Mouse (Mus musculus): ENCODE measurements around the gene Ccdc148.

The Ccdc148 gene

GRCm38 (mm10) chr2:59049686-59050085, 110.8 kb downstream of the Ccdc148 start:
- no peak for DNase-seq (ENCODE audit: low spot score in 2 of 2)

- no peak for DNase-seq (ENCODE audit: low spot score in 2 of 2)
These were observed 111.6 kb downstream of the Ccdc148 start for GRCm38 (mm10) chr2:59048775-59049451.

GRCm38 (mm10) chr2:59043313-59044032, 117.0 kb downstream of the Ccdc148 start:
- no peak for DNase-seq (ENCODE audit: low spot score in 2 of 2)

GRCm38 (mm10) chr2:59042616-59043015, 117.9 kb downstream of the Ccdc148 start:
- DNase-seq (ENCODE audit: low spot score in 2 of 2), result no peak

GRCm38 (mm10) chr2:59036433-59036832, 124.0 kb downstream of the Ccdc148 start:
- DNase-seq (ENCODE audit: low spot score in 2 of 2), result no peak

GRCm38 (mm10) chr2:59035206-59035605, 125.3 kb downstream of the Ccdc148 start:
- DNase-seq (ENCODE audit: low spot score in 2 of 2), result no peak

GRCm38 (mm10) chr2:59034281-59034680, 126.2 kb downstream of the Ccdc148 start:
- DNase-seq (ENCODE audit: low spot score in 2 of 2), result no peak

DNA sequence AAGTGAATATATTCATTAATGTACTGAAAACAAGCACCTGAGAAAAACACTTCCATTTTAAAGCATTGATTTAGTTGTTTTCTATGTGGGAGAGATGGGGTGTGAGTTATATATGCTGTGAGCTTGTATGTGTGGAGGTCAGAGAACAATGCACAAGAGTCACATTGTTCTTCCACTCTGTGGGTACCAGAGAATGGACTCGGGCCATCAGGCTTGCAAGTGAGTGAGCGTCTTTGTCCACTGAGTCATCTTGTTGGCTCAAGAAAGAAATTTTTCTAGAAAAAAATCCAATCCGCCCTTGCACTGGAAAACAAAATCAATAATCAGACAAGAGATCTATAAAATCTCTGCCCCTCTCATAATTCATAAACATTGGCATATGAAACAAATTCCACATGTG, 135.9 kb downstream of the Ccdc148 start:
- DNase-seq (ENCODE audit: low spot score in 2 of 2), result no peak

DNA sequence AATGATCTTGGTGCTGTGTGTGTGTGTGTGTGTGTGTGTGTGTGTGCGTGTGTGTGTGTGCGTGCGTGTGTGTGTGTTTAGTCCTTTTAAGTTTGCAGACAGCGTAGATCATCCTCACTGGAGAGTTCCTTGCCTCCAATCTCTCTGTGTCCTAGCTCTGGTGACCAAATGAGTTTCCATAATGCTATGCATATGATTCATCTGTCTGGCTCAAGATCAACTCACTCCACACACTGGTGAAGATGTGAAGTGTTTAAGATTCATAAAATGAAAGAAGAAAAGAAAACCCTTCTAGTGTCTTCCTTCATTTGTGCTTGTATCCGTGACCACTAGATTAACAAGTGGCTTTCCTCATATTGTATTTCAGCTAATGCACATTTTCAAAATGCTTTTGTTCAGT, 153.1 kb downstream of the Ccdc148 start:
- no peak for DNase-seq (ENCODE audit: low spot score in 2 of 2)

- no peak for DNase-seq (ENCODE audit: low spot score in 2 of 2)
These were observed 153.7 kb downstream of the Ccdc148 start for GRCm38 (mm10) chr2:59006567-59007340.

DNA sequence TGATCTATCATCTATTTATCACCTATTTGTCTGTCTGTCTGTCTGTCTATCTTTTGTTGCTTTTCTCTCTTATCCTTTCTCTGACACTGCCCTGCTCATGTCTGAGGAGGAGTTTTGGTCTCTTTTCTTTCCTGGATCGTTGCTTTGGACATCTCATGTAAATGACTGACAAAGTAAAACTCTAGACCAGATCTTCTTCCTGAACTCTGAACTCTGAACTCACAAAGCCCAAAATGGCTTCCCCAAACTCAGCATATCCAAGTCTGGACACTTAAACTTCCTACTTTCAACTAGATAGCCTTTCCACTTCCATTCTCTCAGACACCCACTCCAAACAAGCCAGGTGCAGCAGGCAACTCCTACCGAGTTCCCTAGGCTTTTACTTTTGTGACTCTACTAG, 163.3 kb downstream of the Ccdc148 start:
- no peak for DNase-seq (ENCODE audit: low spot score in 2 of 2)

GRCm38 (mm10) chr2:58992431-58993191, 167.9 kb downstream of the Ccdc148 start:
- DNase-seq (ENCODE audit: low spot score in 2 of 2), result no peak

- DNase-seq (ENCODE audit: low spot score in 2 of 2), result no peak
These were observed 182.4 kb downstream of the Ccdc148 start for GRCm38 (mm10) chr2:58978095-58978494.

DNA sequence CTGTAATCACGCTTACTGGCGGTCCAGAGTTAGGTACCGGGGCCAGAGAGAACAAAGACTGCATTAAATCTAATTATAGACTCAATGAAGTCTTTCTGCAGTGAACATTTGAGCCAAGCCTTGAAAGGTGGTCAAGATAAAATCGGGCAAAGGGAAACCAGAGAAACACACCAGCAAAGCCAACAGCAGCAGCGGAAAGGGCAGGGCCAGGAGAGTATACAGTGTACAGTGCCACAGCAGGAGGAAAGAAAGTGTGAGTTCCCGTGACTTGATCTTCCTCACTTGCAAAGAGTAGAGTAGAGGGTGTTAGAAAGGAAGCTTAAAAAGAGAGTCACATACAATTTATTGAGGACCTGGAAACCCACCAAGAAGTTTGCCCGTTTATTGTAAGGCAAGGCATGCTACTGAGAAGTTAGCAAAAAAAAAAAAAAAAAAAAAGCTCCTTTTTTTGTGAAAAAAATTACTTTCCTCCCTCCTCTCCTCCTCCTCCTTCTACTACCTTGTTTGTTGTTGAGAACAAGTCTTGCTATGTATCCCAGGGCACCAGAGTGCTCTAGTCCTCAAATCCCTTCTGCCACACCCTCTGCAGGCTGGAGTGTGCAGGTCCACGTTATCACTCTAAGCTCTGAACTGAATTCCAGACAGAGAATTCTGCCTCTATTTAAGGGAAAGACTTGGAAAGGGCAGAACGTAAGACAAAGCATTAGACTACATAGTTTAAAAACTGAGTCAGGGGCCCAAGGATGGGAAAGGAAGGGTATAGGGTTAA, 188.8 kb downstream of the Ccdc148 start:
- DNase-seq (ENCODE audit: low spot score in 2 of 2), result no peak

GRCm38 (mm10) chr2:58956770-58957300, 203.6 kb downstream of the Ccdc148 start:
- no peak for DNase-seq (ENCODE audit: low spot score in 2 of 2)

- no peak for DNase-seq (ENCODE audit: low spot score in 2 of 2)
These were observed 204.1 kb downstream of the Ccdc148 start for GRCm38 (mm10) chr2:58956351-58956750.

DNA sequence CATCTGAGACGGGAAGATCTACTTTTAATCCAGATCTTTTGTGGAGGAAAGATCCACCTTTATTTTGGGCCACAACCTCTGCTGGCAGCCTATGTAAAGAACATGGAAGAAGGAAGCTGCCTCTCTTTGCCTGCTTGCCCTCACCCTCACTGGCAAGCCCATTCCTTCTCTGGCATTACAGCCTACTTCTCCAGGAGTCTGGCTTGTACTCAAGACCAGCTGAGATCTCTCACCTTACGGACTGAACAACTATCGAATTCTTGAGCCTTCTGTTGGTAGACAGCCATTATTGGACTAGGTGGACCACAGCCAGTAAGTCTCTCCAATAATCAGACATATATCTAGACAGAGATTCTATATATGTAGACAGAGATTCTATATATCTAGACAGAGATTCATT, 208.4 kb downstream of the Ccdc148 start:
- DNase-seq (ENCODE audit: low spot score in 2 of 2), result no peak

DNA sequence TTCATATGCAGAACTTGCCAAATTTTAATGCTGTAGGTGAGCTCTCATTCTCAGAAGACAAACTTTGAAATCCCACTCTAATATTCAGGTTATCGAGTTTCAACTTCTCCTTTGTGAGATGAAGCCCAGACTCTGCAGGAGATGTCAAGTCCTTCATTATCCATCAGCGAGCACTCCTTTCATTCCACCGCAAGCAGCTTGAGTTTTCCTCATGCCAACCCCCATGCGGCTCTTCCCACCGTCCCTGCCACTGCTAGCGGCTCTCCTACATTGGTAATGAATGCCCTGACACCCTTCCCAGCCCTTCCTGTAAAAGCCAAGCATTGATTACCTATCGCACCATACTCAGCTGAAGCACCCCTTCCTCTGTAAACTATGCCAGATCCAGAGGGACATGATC, 211.7 kb downstream of the Ccdc148 start:
- DNase-seq (ENCODE audit: low spot score in 2 of 2), result no peak

DNA sequence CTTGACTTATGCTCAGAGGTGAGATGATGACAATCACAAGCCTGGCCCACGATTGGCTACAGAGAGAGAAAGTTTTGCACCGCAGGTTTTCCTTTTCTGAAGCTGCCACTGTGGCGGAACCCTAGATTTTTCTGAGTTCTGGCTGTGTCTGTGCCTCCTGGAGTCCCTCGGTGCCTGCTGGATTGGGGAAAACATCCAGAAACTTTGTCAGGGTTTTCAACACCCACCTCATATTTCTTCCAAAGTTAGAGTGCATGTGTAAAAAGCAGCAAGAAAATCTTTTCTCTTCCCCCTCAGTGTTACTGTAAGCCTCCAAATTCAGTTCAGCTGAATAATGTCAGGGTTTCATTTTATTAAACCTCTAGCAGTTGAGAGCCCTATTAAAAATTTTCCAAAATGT, 219.1 kb downstream of the Ccdc148 start:
- DNase-seq (ENCODE audit: low spot score in 2 of 2), result no peak

- no peak for DNase-seq (ENCODE audit: low spot score in 2 of 2)
These were observed 234.9 kb downstream of the Ccdc148 start for GRCm38 (mm10) chr2:58925551-58925950.

DNA sequence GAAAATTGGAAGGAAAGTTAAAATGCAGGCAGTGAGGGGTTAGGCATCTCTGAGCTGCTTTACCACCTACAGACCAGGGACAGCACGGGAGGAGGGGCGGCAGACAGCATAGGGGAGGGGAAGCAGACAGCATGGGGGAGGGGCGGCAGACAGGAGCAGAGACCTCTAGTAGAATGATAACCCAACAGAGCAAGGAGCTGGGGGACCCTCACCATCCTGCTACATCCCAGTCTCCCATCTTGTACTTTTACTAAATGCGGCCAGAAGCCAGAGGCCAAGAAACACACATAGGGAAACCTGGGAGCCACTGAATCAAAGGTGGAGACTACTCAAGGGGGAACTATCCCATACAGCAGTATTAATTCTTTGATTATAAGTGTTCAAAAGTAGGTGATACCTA, 242.1 kb downstream of the Ccdc148 start:
- DNase-seq (ENCODE audit: low spot score in 2 of 2), result no peak
